Mouse (Mus musculus) kidney, postnatal 14 days (tissue): ENCODE measurements at regions not wholly inside any gene's neighbourhood (a gene's known extent, or its start where the extent isn't known, plus 50 kb on each side); places are given as distances from the start of the nearest gene placed in this dataset.

Experiments
- DNase-seq: peaks from one replicate; pipeline ENCODE4 v3.0.0; 2022; ENCODE audit warnings: mixed read lengths

GRCm38 (mm10) chr4:32153356-32153755, 85.2 kb upstream of the Bach2 start:
- peak; percentile 39 for DNase-seq

GRCm38 (mm10) chr4:32156965-32157364, 81.6 kb upstream of the Bach2 start:
- no peak for DNase-seq

- no peak for DNase-seq
Measured at GRCm38 (mm10) chr4:32158451-32158850, 80.2 kb upstream of the Bach2 start.

GRCm38 (mm10) chr4:32158886-32159285, 79.7 kb upstream of the Bach2 start:
- no peak for DNase-seq

- no peak for DNase-seq
Measured at GRCm38 (mm10) chr4:32160815-32161214, 77.8 kb upstream of the Bach2 start.

- DNase-seq, result no peak
Measured at GRCm38 (mm10) chr4:32161871-32162656, 76.5 kb upstream of the Bach2 start.

GRCm38 (mm10) chr4:32162694-32163240, 75.8 kb upstream of the Bach2 start:
- DNase-seq, result no peak

- DNase-seq, result no peak
Measured at GRCm38 (mm10) chr4:32164081-32164641, 74.4 kb upstream of the Bach2 start.

GRCm38 (mm10) chr4:32164736-32165241, 73.8 kb upstream of the Bach2 start:
- DNase-seq, result no peak

GRCm38 (mm10) chr4:32165918-32166528, 72.6 kb upstream of the Bach2 start:
- DNase-seq, result no peak

GRCm38 (mm10) chr4:32167151-32167550, 71.5 kb upstream of the Bach2 start:
- no peak for DNase-seq

- no peak for DNase-seq
Measured at GRCm38 (mm10) chr4:32170106-32170459, 68.5 kb upstream of the Bach2 start.

GRCm38 (mm10) chr4:32170460-32171192, 68.0 kb upstream of the Bach2 start:
- DNase-seq, result no peak

GRCm38 (mm10) chr4:32171291-32171690, 67.3 kb upstream of the Bach2 start:
- no peak for DNase-seq

GRCm38 (mm10) chr4:32172992-32173391, 65.6 kb upstream of the Bach2 start:
- DNase-seq, result no peak

- no peak for DNase-seq
Measured at GRCm38 (mm10) chr4:32174771-32175170, 63.8 kb upstream of the Bach2 start.

- DNase-seq, result no peak
Measured at GRCm38 (mm10) chr4:32175231-32175630, 63.4 kb upstream of the Bach2 start.

- no peak for DNase-seq
Measured at GRCm38 (mm10) chr4:32175853-32176448, 62.7 kb upstream of the Bach2 start.

GRCm38 (mm10) chr4:32176449-32177135, 62.0 kb upstream of the Bach2 start:
- DNase-seq, result no peak

- DNase-seq, result no peak
Measured at GRCm38 (mm10) chr4:32177933-32178639, 60.5 kb upstream of the Bach2 start.

GRCm38 (mm10) chr4:32179707-32180241, 58.8 kb upstream of the Bach2 start:
- DNase-seq, result peak; percentile 66
